Mouse (Mus musculus) MEL (cell line): ENCODE measurements around the gene Brpf3.

ENCODE experiments used
- BHLHE40 ChIP-seq: IDR thresholded peaks from 2 replicates; pipeline ENCODE4 v1.6.1; 2012; ENCODE audit warnings: low read depth, mild to moderate bottlenecking, inconsistent platforms, low read length, improper control_type of control experiment, borderline replicate concordance
- CHD1 ChIP-seq: IDR thresholded peaks from 2 replicates; pipeline ENCODE4 v1.6.1; 2012; ENCODE audit warnings: low read depth, mild to moderate bottlenecking, inconsistent platforms, low read length, improper control_type of control experiment
- CTCF ChIP-seq, 3 experiments: IDR thresholded peaks in 2 of 3; conservative IDR thresholded peaks in 1 of 3; 2 replicates each; pipeline ENCODE4 v1.5.1; 2011 to 2012; ENCODE audit warnings: low read length in 3 of 3, low read depth in 2 of 3, mild to moderate bottlenecking in 2 of 3, improper control_type of control experiment in 1 of 3, inconsistent platforms in 1 of 3, mixed read lengths in 1 of 3, moderate library complexity in 1 of 3; ENCODE audit not compliant: control insufficient read depth in 1 of 3, insufficient read depth in 1 of 3, poor library complexity in 1 of 3, severe bottlenecking in 1 of 3
- ETS1 ChIP-seq: IDR thresholded peaks from 2 replicates; pipeline ENCODE4 v1.6.1; 2012; ENCODE audit warnings: low read depth, mild to moderate bottlenecking, inconsistent platforms, low read length, improper control_type of control experiment, moderate library complexity
- GATA1 ChIP-seq: IDR thresholded peaks from 2 replicates; pipeline ENCODE4 v1.6.1; 2011; ENCODE audit warnings: low read depth, low read length, improper control_type of control experiment
- MEF2A ChIP-seq: IDR thresholded peaks from 2 replicates; pipeline ENCODE4 v1.6.1; 2014; ENCODE audit warnings: low read depth, mild to moderate bottlenecking, inconsistent platforms, low read length, improper control_type of control experiment; ENCODE audit not compliant: poor library complexity, insufficient replicate concordance, severe bottlenecking; ENCODE audit errors: extremely low read depth
- NELFE ChIP-seq: IDR thresholded peaks from 2 replicates; pipeline ENCODE4 v1.6.1; 2011; ENCODE audit warnings: low read depth, low read length, improper control_type of control experiment
- POLR2A ChIP-seq, 2 experiments: IDR thresholded peaks; 2 replicates each; pipeline ENCODE4 v1.6.1; 2011 to 2012; ENCODE audit warnings: low read length in 2 of 2, mild to moderate bottlenecking in 2 of 2, control low read depth in 1 of 2, improper control_type of control experiment in 1 of 2, low read depth in 1 of 2, moderate library complexity in 1 of 2; ENCODE audit not compliant: control insufficient read depth in 1 of 2, insufficient read depth in 1 of 2, poor library complexity in 1 of 2
- SIN3A ChIP-seq: IDR thresholded peaks from 2 replicates; pipeline ENCODE4 v1.6.1; 2012; ENCODE audit warnings: low read length, improper control_type of control experiment, inconsistent platforms
- TCF12 ChIP-seq: IDR thresholded peaks from 2 replicates; pipeline ENCODE4 v1.6.1; 2014; ENCODE audit warnings: low read depth, mild to moderate bottlenecking, inconsistent platforms, low read length, improper control_type of control experiment, moderate library complexity
- UBTF ChIP-seq: IDR thresholded peaks from 2 replicates; pipeline ENCODE4 v1.6.1; 2012; ENCODE audit warnings: low read depth, mild to moderate bottlenecking, inconsistent platforms, low read length, improper control_type of control experiment, moderate library complexity, borderline replicate concordance; ENCODE audit not compliant: insufficient read depth
- USF1 ChIP-seq: IDR thresholded peaks from 2 replicates; pipeline ENCODE4 v1.6.1; 2014; ENCODE audit warnings: low read depth, mild to moderate bottlenecking, inconsistent platforms, low read length, improper control_type of control experiment, moderate library complexity
- USF2 ChIP-seq, 2 experiments: IDR thresholded peaks; 2 replicates each; pipeline ENCODE4 v1.6.1; 2011 to 2012; ENCODE audit warnings: improper control_type of control experiment in 2 of 2, low read length in 2 of 2, borderline replicate concordance in 1 of 2, inconsistent platforms in 1 of 2, low read depth in 1 of 2, mild to moderate bottlenecking in 1 of 2; ENCODE audit not compliant: insufficient read depth in 1 of 2
- ZC3H11A ChIP-seq: IDR thresholded peaks from 2 replicates; pipeline ENCODE4 v1.6.1; 2012; ENCODE audit warnings: low read depth, mild to moderate bottlenecking, inconsistent platforms, low read length, improper control_type of control experiment

- no peak for TF ChIP-seq GATA1
- TF ChIP-seq NELFE, result no peak
- no peak for TF ChIP-seq POLR2A (IDR thresholded peaks at IDR 0.05; ENCODE audit: control insufficient read depth in 1 of 2, insufficient read depth in 1 of 2, low read depth in 1 of 2, low read length in 2 of 2, poor library complexity in 1 of 2)
- TF ChIP-seq TCF12, result no peak
- no peak for TF ChIP-seq ZC3H11A
- TF ChIP-seq CTCF (IDR thresholded peaks at IDR 0.05 in 2 of 3, conservative IDR thresholded peaks at IDR 0.05 in 1 of 3; ENCODE audit: control insufficient read depth in 1 of 3, insufficient read depth in 1 of 3, low read depth in 2 of 3, low read length in 3 of 3, poor library complexity in 1 of 3, severe bottlenecking in 1 of 3), result no peak
- TF ChIP-seq UBTF, result no peak
- no peak for TF ChIP-seq MEF2A
- no peak for TF ChIP-seq USF1
- TF ChIP-seq ETS1, result no peak
- TF ChIP-seq CHD1, result no peak
- TF ChIP-seq BHLHE40, result no peak
- TF ChIP-seq USF2 (IDR thresholded peaks at IDR 0.05; ENCODE audit: borderline replicate concordance in 1 of 2, insufficient read depth in 1 of 2, low read depth in 1 of 2, low read length in 2 of 2), result no peak
- no peak for TF ChIP-seq SIN3A
Measured at GRCm38 (mm10) chr17:28869412-28870110, 68.7 kb downstream of the Brpf3 start.
